Mouse (Mus musculus) MEL-GATA-1-ER (cell line): ENCODE results near the gene Rimbp2.
A peak's percentile ranks its signal among the peaks of the same experiment; 100 is the strongest.
"Not testable (repeated sequence)": the region's sequence is repeated elsewhere in the genome, so short reads cannot be mapped to it uniquely, and the experiment has no call there.

ENCODE experiments used
- DNase-seq: peaks from one replicate; pipeline ENCODE4 v3.0.0-alpha.2; 2012; ENCODE audit warnings: low read depth; ENCODE audit errors: extremely low read depth

Gene Rimbp2

GRCm38 (mm10) chr5:128953278-128954070 lies at the start of gene Rimbp2:
TSS of gene Rimbp2 (minus strand) at chr5:128953486.
- no peak for DNase-seq

GRCm38 (mm10) chr5:129002571-129003011 lies 49.3 kb upstream of the Rimbp2 start:
- DNase-seq, result no peak

GRCm38 (mm10) chr5:129000706-129001468 lies 47.6 kb upstream of the Rimbp2 start:
- no peak for DNase-seq

GRCm38 (mm10) chr5:128987141-128987954 lies 34.1 kb upstream of the Rimbp2 start:
- DNase-seq, result no peak

- DNase-seq, result no peak
These were observed 32.7 kb upstream of the Rimbp2 start for GRCm38 (mm10) chr5:128985946-128986345.

- no peak for DNase-seq
These were observed 31.2 kb upstream of the Rimbp2 start for GRCm38 (mm10) chr5:128984536-128984935.

- DNase-seq, result no peak
These were observed 28.3 kb upstream of the Rimbp2 start for GRCm38 (mm10) chr5:128981607-128982006.

- DNase-seq, result no peak
These were observed 27.6 kb upstream of the Rimbp2 start for GRCm38 (mm10) chr5:128980857-128981256.

- DNase-seq, result no peak
These were observed 25.7 kb upstream of the Rimbp2 start for GRCm38 (mm10) chr5:128978957-128979356.

- DNase-seq, result not testable (repeated sequence)
These were observed 24.2 kb upstream of the Rimbp2 start for GRCm38 (mm10) chr5:128977466-128977865.

GRCm38 (mm10) chr5:128976266-128976665 lies 23.0 kb upstream of the Rimbp2 start:
- DNase-seq, result no peak

GRCm38 (mm10) chr5:128971298-128971697 lies 18.0 kb upstream of the Rimbp2 start:
- peak; percentile 22 for DNase-seq

- no peak for DNase-seq
These were observed 17.6 kb upstream of the Rimbp2 start for GRCm38 (mm10) chr5:128970878-128971277.

GRCm38 (mm10) chr5:128964353-128964752 lies 11.1 kb upstream of the Rimbp2 start:
- DNase-seq, result no peak

GRCm38 (mm10) chr5:128958916-128959315 lies 5.6 kb upstream of the Rimbp2 start:
- no peak for DNase-seq

GRCm38 (mm10) chr5:128954371-128954770 lies 1.1 kb upstream of the Rimbp2 start:
- not testable (repeated sequence) for DNase-seq

- no peak for DNase-seq
These were observed 743 bp downstream of the Rimbp2 start for GRCm38 (mm10) chr5:128952291-128953195.

- DNase-seq, result no peak
These were observed 1.8 kb downstream of the Rimbp2 start for GRCm38 (mm10) chr5:128951472-128951871.

GRCm38 (mm10) chr5:128947093-128947492 lies 6.2 kb downstream of the Rimbp2 start:
- no peak for DNase-seq

GRCm38 (mm10) chr5:128940436-128940835 lies 12.8 kb downstream of the Rimbp2 start:
- no peak for DNase-seq
